Comparison of ENCODE assay signal across 21 mouse cellular contexts in the genomic region with DNA sequence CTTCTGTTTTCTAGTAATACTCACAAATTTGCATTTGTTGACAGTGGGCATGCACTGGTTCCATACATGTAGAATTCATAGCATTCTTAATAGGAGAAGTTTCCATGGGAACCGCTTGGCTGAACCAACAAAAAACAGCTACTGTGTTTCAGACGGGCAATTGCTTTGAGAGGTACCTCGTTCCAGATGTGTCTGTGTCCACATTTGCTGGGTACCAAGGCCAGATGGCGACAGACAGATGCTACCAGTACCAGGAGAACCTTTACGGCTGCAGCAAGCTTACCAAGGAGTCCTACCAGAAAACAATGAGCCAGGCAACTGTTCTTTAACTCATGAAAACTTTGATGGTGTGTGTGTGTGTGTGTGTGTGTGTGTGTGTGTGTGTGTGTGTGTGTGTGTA.
A peak's percentile ranks its signal among the peaks of the same experiment; 100 is the strongest.
DNase-seq lines count a peak whose midpoint lies in the region; TF ChIP-seq lines count a peak whose summit lies in the region.
"Had no signal": no experiment of that assay in that cellular context is flagged by ENCODE, and none has a peak within 500 bp of the region (broad histone marks: within the 10 kb centered on the region; RNA-seq: fewer than 3 reads in every experiment).

No protein-coding gene starts in this region.

- TF ChIP-seq CTCF in brain, embryonic 14.5 days (IDR thresholded peaks at IDR 0.05; ENCODE audit: borderline replicate concordance, extremely low read depth, insufficient read depth, insufficient read length), result no peak

- H3K4me3 ChIP-seq in limb, embryonic 10.5 days, result no peak overlapping the region
- H3K4me3 ChIP-seq: embryonic facial prominence, embryonic 15.5 days; erythroblast, embryonic 14.5 days; heart, adult 2 months; heart, embryonic 15.5 days had no signal

- H3K4me1 ChIP-seq in limb, embryonic 10.5 days, result peaks cover 36% of the 10 kb centered on the region
- H3K4me1 ChIP-seq: heart, embryonic 15.5 days had no signal

- H3K36me3 ChIP-seq in limb, embryonic 10.5 days, result no peaks in the 10 kb centered on the region
- H3K36me3 ChIP-seq: embryonic facial prominence, embryonic 15.5 days; G1E; heart, embryonic 15.5 days had no signal

- WGBS in limb, embryonic 10.5 days, result 54% methylated on average over 5 of the region's 5 CpGs

- DNase-seq in embryo, embryonic 10 days (ENCODE audit: low spot score), result peak; percentile 32
- no peak for DNase-seq in embryo, embryonic 11 days
- DNase-seq in heart, adult 11 months, result peak; percentile 67
- DNase-seq in heart, adult 18-20 months, result no peak
- peak; percentile 32 for DNase-seq in brain, embryonic 14.5 days (ENCODE audit: low read depth)
- peak; percentile 54 for DNase-seq in limb, embryonic 10.5 days (ENCODE audit: low spot score)
- DNase-seq in lung, postnatal 4 days, result no peak
- DNase-seq in right cerebral cortex, adult 2 months (ENCODE audit: low spot score in 2 of 2), result no peak
- DNase-seq: adrenal gland, postnatal 10 days; B cell, adult 2 months; cerebellum, adult 11-12 months; cerebellum, adult 9-10 months; cerebellum, postnatal 25 days; gastrocnemius, postnatal 36 days; heart, adult 2 months; heart, postnatal 14 days had no signal

- TF ChIP-seq POLR2A in brain, embryonic 14.5 days (IDR thresholded peaks at IDR 0.05; ENCODE audit: borderline replicate concordance, extremely low read depth, insufficient read depth, insufficient read length, poor library complexity, severe bottlenecking), result no peak

- H3K9me3 ChIP-seq in limb, embryonic 10.5 days (replicated peaks), result no peaks in the 10 kb centered on the region
- H3K9me3 ChIP-seq: embryonic facial prominence, embryonic 15.5 days; heart, embryonic 15.5 days had no signal

- H3K27ac ChIP-seq in limb, embryonic 10.5 days, result no peak overlapping the region
- H3K27ac ChIP-seq: embryonic facial prominence, embryonic 15.5 days; heart, adult 2 months; heart, embryonic 15.5 days; hindbrain, embryonic 14.5 days had no signal

- H3K27me3 ChIP-seq in limb, embryonic 10.5 days (ENCODE audit: low read depth, poor library complexity, severe bottlenecking), result no peaks in the 10 kb centered on the region
- H3K27me3 ChIP-seq: embryonic facial prominence, embryonic 15.5 days; heart, embryonic 15.5 days had no signal

Comparison
In these comparisons a context has a peak if more than half of its experiments do, and no peak if none do; other contexts are left out.
1. DNase-seq: peak in embryo, embryonic 10 days (single experiment), heart, adult 11 months (single experiment), brain, embryonic 14.5 days (single experiment) and limb, embryonic 10.5 days (single experiment); none in embryo, embryonic 11 days (single experiment), heart, adult 18-20 months (0 of 2), lung, postnatal 4 days (0 of 2) and right cerebral cortex, adult 2 months (0 of 2).